Mouse (Mus musculus): ENCODE data around the gene Pef1.

DNA sequence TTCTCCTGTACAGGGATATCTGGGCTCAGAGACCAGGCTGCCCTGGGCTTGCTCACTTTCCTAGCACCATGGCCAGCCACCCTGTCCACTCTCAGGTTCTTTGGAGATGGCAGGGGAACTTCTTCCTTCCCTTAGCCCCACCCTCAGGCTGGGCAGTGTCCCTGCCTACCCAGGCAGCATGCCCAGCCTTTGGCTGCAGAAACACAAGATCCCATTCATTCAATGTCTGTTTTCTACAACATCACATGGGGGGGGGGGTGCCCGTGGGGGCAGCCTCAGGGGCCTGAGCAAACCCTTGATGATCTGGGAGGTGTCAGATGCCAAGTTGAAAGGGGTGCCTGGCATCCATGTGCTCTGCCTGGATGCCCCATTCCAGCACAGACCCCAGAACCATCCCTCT is 47.6 kb upstream of the Pef1 start:
- TF ChIP-seq POLR2A (IDR thresholded peaks at IDR 0.05; ENCODE audit: low read depth, low read length) (no peak), CTCF (conservative IDR thresholded peaks at IDR 0.05; ENCODE audit: insufficient read depth, insufficient read length, low read depth, low read length) (no peak)
